Mouse (Mus musculus) left cerebral cortex, adult 9 months (tissue): Measurements from ENCODE around the gene Rab10.

Source experiments
- DNase-seq, 2 experiments: peaks; one replicate each; pipeline ENCODE4 v3.0.0; 2022; ENCODE audit warnings: low spot score in 2 of 2

The Rab10 gene

GRCm38 (mm10) chr12:3296056-3296455, 13.7 kb downstream of the Rab10 start:
- DNase-seq, result no peak

DNA sequence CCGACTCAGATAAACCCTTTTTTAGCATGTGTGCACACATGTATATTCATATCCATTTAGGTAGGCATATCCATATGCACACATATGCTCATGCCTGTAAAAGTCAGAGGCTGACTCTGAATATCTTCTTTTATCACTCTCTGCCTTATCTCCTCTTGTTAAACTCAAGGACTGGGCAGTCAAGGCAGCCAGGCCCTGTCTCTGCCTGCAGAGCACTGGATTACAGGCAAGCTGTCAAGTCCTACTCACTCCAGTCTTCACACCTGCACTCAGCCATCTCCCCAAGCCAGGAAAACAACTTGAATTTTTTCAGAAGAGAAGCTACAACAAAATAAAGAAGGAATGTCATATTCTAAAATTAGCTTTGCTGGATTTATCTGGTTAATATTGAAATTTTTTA, 17.9 kb downstream of the Rab10 start:
- no peak for DNase-seq

GRCm38 (mm10) chr12:3291038-3291437, 18.7 kb downstream of the Rab10 start:
- DNase-seq, result no peak

DNA sequence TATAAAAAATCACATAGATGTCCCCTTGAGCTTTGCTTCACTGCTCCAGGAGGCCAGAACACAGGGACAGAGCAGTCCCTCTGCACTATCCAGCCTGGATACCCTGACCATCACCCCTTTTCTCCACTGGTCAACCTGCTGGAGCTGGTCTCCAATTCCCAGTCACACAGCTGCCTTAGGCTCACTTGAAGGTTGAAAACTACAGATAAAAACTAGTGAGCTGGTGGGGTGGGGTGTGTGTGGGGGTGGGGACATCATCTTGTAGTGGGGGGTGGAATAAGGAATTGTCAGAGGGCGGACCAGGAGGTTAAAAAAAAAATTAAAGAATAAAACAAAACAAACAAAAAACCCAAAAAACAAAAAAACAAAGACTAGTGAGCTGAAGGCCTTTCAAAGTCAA, 21.3 kb downstream of the Rab10 start:
- DNase-seq, result no peak

DNA sequence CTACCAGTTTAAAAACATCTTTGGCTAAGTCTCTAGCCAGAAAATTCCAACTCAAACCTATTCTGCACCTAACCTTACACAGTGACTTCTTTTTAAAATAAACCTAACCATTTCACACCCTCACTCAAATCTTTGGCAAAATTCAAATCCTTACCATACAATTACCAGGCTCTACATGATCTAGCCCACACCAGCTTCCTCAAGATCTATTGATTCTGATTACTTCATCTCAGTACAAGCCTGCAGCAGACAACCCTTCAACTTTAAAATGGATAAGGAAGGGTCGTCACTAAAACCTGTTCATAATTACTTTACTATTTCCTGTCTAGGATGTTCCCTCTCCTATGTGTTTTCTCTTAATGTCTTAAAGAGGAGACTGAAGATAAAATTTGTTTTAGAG, 23.9 kb downstream of the Rab10 start:
- DNase-seq, result no peak

DNA sequence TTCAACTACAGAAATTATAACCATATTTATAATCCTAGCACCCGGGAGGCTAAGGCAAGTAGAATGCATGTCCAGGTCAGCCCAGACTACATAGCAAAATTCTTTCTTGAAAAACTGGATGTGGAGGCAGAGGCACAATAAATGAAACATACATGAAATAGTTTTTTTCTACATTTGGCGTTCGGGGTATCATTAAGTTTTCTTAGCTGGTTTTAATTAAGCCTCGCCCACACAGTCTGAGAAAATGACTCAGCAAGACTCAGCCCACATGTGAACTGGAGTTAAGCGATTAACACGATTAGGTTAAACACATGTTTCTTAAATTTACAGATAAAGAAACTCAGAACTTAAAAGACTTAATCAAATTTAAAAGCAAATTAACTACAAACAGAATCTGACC, 24.4 kb downstream of the Rab10 start:
- DNase-seq, result no peak

- DNase-seq, result no peak
Measured at GRCm38 (mm10) chr12:3284463-3284862, 25.3 kb downstream of the Rab10 start.

GRCm38 (mm10) chr12:3283829-3284440, 25.8 kb downstream of the Rab10 start:
- no peak for DNase-seq

- no peak for DNase-seq
Measured at GRCm38 (mm10) chr12:3282954-3283353, 26.8 kb downstream of the Rab10 start.

DNA sequence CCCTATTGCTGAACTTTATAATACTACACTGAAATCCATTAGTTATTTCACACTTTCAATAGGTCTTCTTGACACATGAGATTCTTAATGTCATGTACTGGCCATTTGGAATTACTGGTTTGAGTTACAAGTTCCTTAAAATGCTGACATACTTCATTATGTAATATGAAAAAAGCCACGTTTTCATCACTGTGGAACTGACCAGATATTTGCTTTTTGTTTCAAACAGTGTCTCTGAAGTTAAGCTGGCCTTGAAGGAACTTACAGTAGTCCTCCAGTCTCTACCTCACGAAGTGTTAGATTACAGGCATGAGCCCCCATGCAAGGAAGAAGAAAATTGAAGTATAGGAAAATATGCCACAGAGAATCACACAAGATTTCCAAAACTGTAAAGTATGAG, 27.2 kb downstream of the Rab10 start:
- no peak for DNase-seq

DNA sequence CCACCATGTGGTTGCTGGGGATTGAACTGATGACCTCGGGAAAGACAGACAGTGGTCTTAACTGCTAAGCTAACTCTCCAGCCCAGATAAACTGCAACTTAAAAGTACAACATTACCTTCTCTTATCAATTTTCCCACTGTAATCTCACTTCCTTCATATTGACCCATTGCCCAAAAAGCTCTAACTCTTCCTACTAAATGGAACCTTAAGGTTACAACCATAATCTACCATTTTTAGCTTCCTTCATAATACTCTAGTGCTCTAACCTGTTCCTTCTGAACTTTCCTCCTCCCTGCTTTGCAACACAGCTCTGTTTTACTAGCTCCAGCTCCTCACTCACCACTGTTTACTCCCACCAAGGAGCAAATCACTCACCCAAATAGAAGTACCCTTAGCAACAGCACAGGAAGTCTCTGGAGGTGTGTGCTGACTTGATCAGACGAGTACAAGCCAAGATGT, 30.9 kb downstream of the Rab10 start:
- no peak for DNase-seq

GRCm38 (mm10) chr12:3270818-3271217, 39.0 kb downstream of the Rab10 start:
- no peak for DNase-seq

DNA sequence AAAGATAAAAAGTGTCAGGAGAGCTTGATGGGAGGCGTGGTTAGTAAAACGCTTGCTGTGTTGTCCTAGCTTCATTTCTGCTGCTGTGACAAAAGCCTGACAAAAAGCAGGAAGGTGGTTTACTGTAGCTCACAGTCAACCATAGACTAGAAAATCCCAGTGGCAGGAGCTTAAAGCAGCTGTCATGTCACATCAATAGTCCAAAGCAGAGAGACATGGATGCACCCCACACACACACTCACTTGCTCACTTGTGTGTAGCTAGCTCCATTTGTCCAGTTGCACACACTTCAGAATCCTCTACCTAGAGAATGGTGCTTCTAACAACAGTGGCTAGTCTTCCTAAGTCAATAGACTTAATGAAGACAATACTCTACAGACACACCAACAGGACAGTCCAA, 42.4 kb downstream of the Rab10 start:
- DNase-seq, result no peak

DNA sequence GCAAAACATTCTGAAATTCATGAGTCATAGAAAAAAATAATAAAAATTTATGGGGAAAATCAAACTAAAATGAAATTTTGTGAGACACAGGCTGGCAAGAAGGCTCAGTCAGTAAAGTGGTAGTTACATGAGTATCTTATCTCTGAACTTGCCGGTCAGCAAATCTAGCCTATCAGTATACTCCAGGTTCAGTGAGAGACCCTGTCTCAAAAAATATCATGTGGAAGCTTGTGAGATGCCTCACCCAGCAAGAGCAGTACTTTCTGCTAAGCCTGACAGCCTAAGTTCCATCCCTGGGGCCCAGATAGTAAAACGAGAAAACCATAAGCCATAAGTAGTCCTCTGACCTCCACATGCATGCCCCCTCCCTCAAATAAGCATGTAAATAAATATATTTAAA, 44.6 kb downstream of the Rab10 start:
- DNase-seq, result no peak

GRCm38 (mm10) chr12:3264449-3264848, 45.3 kb downstream of the Rab10 start:
- DNase-seq, result no peak

DNA sequence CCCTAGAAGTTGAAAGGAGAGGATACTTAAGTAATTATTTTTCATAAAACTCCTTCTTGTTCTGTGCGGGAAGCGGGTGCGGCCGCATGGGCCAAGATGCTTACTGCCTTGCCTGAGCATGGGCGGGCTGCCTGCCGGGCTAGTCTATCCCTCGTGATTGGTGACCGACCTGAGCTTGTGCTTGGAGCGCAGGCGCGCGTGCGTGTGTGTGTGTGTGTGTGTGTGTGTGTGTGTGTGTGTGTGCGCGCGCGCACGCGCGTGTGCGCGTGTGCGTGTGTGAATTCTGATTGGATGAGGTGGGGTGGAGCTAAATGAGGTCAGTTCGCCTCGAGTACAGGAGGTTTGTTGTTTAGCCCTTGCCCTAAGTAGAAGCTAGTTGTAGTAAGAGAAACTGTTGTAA, 48.2 kb downstream of the Rab10 start:
- no peak for DNase-seq

DNA sequence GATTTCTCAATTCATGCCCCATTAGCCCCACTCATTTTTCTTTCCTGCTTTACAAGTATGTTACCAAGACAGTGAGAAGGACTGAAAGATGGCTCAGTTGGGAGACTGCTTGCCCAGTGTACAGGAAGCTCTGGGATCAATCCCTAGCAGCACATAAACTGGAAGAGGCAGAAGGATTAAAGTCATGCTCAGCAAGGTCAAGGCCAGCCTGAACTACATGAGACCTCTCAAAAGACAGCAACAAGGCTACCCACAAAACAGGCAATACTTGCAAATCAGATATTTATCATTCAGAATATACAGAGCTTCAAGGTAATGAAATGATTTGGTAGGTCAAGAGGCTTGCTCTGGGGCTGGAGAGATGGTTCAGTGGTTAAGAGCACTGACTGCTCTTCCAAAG, 53.8 kb downstream of the Rab10 start:
- DNase-seq, result no peak

- DNase-seq, result no peak
Measured at GRCm38 (mm10) chr12:3255435-3255834, 54.3 kb downstream of the Rab10 start.

GRCm38 (mm10) chr12:3253591-3253990, 56.2 kb downstream of the Rab10 start:
- no peak for DNase-seq

DNA sequence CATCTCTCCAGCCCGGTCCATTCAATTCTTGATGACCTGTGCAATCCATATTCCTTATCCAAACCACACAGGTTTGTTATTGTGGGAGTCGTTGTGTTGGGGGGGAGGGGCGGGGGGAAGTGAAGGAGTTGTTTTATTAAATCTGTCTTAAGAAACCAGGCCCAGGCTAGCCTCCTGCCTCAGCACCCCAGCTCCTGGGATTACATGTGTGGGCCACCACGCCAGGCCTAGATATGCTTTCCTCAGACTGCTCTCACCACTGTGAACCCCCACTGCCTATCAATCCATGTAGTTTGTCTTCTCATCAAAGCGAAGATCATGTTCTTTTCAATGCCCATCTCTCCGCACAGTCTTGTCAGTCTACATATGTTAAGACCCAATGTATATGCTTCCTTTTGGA, 63.7 kb downstream of the Rab10 start:
- no peak for DNase-seq

DNA sequence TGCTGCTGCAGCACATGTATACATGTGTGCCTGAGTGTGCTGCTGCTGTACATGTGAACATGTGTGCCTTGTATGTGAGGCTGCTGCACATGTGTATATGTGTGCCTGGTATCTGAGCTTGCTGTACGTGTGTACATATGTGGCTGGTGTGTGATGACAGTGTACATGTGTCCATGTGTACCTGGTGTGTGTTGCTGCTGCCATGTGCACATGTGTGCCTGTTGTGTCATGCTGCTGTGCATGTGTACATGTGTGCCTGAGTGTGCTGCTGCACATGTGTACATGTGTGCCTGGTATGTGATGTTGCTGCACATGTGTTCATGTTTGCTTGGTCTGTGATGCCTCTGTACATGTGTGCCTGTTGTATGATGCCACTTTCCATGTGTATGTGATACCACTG, 70.2 kb downstream of the Rab10 start:
- no peak for DNase-seq

DNA sequence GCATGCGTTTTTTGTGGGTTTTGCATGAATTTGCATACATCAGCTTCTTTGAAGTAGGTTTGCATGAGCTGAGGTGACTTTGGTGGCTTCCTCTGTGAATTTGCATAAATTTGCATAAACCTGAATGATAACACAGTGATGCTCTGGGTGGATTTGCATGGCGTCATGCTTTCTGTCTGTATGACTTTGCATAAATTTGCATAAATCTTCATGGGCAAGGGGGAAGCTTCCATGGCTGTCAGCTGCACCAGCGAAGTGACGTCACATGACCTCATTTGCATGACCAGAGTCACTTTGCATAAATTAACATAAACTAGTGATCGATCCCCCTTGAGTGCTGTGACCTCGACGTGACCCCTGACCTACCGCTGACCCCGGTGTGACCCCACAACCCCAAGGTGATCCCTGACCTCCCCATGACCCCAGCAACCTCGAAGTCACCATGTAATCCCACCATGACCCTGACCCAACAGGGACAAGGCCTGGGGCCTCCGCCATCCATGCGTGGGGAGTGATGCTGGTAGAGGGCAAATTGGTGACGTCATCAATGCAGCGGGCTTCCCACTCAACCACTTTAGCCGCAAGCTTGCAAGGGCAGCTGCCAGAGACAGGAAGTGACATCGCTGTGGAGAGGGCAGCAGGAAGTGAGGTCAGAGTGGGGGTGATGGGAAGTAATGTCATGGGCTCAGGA, 71.3 kb downstream of the Rab10 start:
- no peak for DNase-seq

- DNase-seq, result no peak
Measured at GRCm38 (mm10) chr12:3237799-3238198, 72.0 kb downstream of the Rab10 start.
